ENCODE assay signal across 9 mouse cellular contexts in genomic region chr7:141292583-141293388, GRCm38 (mm10). TPM values are rescaled to one million over a fixed set of nuclear protein-coding genes. Genes with fewer than 3 reads are reported as not detected.
DNase-seq lines count a peak whose midpoint lies in the region; ATAC-seq and TF ChIP-seq lines count a peak whose summit lies in the region.
"Had no signal": no experiment of that assay in that cellular context is flagged by ENCODE, and none has a peak within 500 bp of the region (broad histone marks: within the 10 kb centered on the region; RNA-seq: fewer than 3 reads in every experiment).

No protein-coding gene starts in this region.

- peak overlapping the region; percentile 90 for H3K4me2 ChIP-seq in kidney, embryonic 14.5 days (replicated peaks; ENCODE audit: low read depth, low read length)
- peak overlapping the region; percentile 78 for H3K4me2 ChIP-seq in embryonic facial prominence, embryonic 11.5 days (ENCODE audit: low read depth, low read length)
- H3K4me2 ChIP-seq in hindbrain, postnatal 0 days (ENCODE audit: low read depth, low read length) = peak overlapping the region; percentile 92
- H3K4me2 ChIP-seq in neural tube, embryonic 15.5 days = peak overlapping the region; percentile 99
- H3K4me2 ChIP-seq in lung, postnatal 0 days (replicated peaks; ENCODE audit: low read depth, low read length) = no peak overlapping the region

- peaks cover 41% of the 10 kb centered on the region for H3K27me3 ChIP-seq in kidney, embryonic 14.5 days (ENCODE audit: control insufficient read depth, insufficient read depth, low read length)
- peaks cover 34% of the 10 kb centered on the region for H3K27me3 ChIP-seq in embryonic facial prominence, embryonic 11.5 days (ENCODE audit: control insufficient read depth, insufficient read depth, low read length)
- H3K27me3 ChIP-seq in hindbrain, postnatal 0 days (ENCODE audit: insufficient read depth, low read length) = peaks cover 31% of the 10 kb centered on the region
- peaks cover 59% of the 10 kb centered on the region for H3K27me3 ChIP-seq in neural tube, embryonic 15.5 days (replicated peaks)
- H3K27me3 ChIP-seq in lung, postnatal 0 days (replicated peaks; ENCODE audit: insufficient read depth, low read length) = peaks cover 45% of the 10 kb centered on the region

- no peak for ATAC-seq in kidney, embryonic 14.5 days (ENCODE audit: low FRiP score, low TSS enrichment)
- ATAC-seq in embryonic facial prominence, embryonic 11.5 days (replicated peaks; ENCODE audit: insufficient number of reproducible peaks, low FRiP score, low TSS enrichment, low read depth) = no peak
- ATAC-seq in hindbrain, postnatal 0 days = no peak
- ATAC-seq in neural tube, embryonic 15.5 days (ENCODE audit: low FRiP score) = no peak
- no peak for ATAC-seq in lung, postnatal 0 days

- WGBS in kidney, embryonic 14.5 days = 40% methylated on average over 15 of the region's 15 CpGs
- 25% methylated on average over 15 of the region's 15 CpGs for WGBS in embryonic facial prominence, embryonic 11.5 days
- WGBS in hindbrain, postnatal 0 days = 37% methylated on average over 15 of the region's 15 CpGs
- 32% methylated on average over 15 of the region's 15 CpGs for WGBS in neural tube, embryonic 15.5 days
- 51% methylated on average over 15 of the region's 15 CpGs for WGBS in lung, postnatal 0 days

- peak overlapping the region; percentile 52 for H3K4me3 ChIP-seq in kidney, embryonic 14.5 days (ENCODE audit: low read length)
- peak overlapping the region; percentile 43 for H3K4me3 ChIP-seq in embryonic facial prominence, embryonic 11.5 days (ENCODE audit: low read depth, low read length)
- peak overlapping the region; percentile 51 for H3K4me3 ChIP-seq in hindbrain, postnatal 0 days (ENCODE audit: low read length)
- H3K4me3 ChIP-seq in neural tube, embryonic 15.5 days (replicated peaks) = peak overlapping the region; percentile 52
- no peak overlapping the region for H3K4me3 ChIP-seq in lung, postnatal 0 days (ENCODE audit: low read depth, low read length)

- H3K9me3 ChIP-seq in kidney, embryonic 14.5 days (ENCODE audit: control insufficient read depth, low read length) = no peaks in the 10 kb centered on the region
- no peaks in the 10 kb centered on the region for H3K9me3 ChIP-seq in embryonic facial prominence, embryonic 11.5 days (replicated peaks; ENCODE audit: control insufficient read depth, low read length)
- H3K9me3 ChIP-seq in hindbrain, postnatal 0 days (ENCODE audit: low read length) = no peaks in the 10 kb centered on the region
- no peaks in the 10 kb centered on the region for H3K9me3 ChIP-seq in neural tube, embryonic 15.5 days (replicated peaks)
- no peaks in the 10 kb centered on the region for H3K9me3 ChIP-seq in lung, postnatal 0 days (ENCODE audit: low read length)

- TF ChIP-seq EP300 in lung, postnatal 0 days (IDR thresholded peaks at IDR 0.05) = no peak

- H3K4me1 ChIP-seq in kidney, embryonic 14.5 days (ENCODE audit: control insufficient read depth, insufficient read depth, low read length) = no peaks in the 10 kb centered on the region
- peaks cover 6% of the 10 kb centered on the region; the same call in 1 of the 2 replicates for H3K4me1 ChIP-seq in embryonic facial prominence, embryonic 11.5 days (ENCODE audit: control insufficient read depth, insufficient read depth, low read length)
- peaks cover 7% of the 10 kb centered on the region for H3K4me1 ChIP-seq in hindbrain, postnatal 0 days (ENCODE audit: insufficient read depth, low read length)
- peaks cover 31% of the 10 kb centered on the region for H3K4me1 ChIP-seq in neural tube, embryonic 15.5 days
- H3K4me1 ChIP-seq in lung, postnatal 0 days (ENCODE audit: insufficient read depth, low read depth, low read length) = peaks cover 9% of the 10 kb centered on the region; the same call in 1 of the 2 replicates

- H3K27ac ChIP-seq in kidney, embryonic 14.5 days (ENCODE audit: low read depth, low read length) = no peak overlapping the region
- no peak overlapping the region for H3K27ac ChIP-seq in embryonic facial prominence, embryonic 11.5 days (replicated peaks; ENCODE audit: low read depth, low read length)
- no peak overlapping the region for H3K27ac ChIP-seq in hindbrain, postnatal 0 days
- H3K27ac ChIP-seq in neural tube, embryonic 15.5 days (replicated peaks) = no peak overlapping the region
- no peak overlapping the region for H3K27ac ChIP-seq in lung, postnatal 0 days (ENCODE audit: low read length)

- 0 out of 2 replicates have a peak, but pooled peaks cover 4% of the 10 kb centered on the region for H3K36me3 ChIP-seq in kidney, embryonic 14.5 days (ENCODE audit: control insufficient read depth, insufficient read depth, low read length)
- no peaks in the 10 kb centered on the region for H3K36me3 ChIP-seq in embryonic facial prominence, embryonic 11.5 days (replicated peaks; ENCODE audit: control insufficient read depth, insufficient read depth, low read depth, low read length)
- H3K36me3 ChIP-seq in hindbrain, postnatal 0 days (ENCODE audit: insufficient read depth, low read length) = no peaks in the 10 kb centered on the region
- peaks cover 10% of the 10 kb centered on the region; the same call in 1 of the 2 replicates for H3K36me3 ChIP-seq in neural tube, embryonic 15.5 days
- no peaks in the 10 kb centered on the region for H3K36me3 ChIP-seq in lung, postnatal 0 days (ENCODE audit: insufficient read depth, low read length)

- no peak for TF ChIP-seq CTCF in hindbrain, postnatal 0 days (IDR thresholded peaks at IDR 0.05; ENCODE audit: low read depth)
- no peak for TF ChIP-seq CTCF in lung, postnatal 0 days (IDR thresholded peaks at IDR 0.05)

- no peak for DNase-seq in kidney, postnatal 10 days
- DNase-seq in embryonic facial prominence, embryonic 11.5 days (ENCODE audit: low spot score) = no peak
- peak; percentile 15 for DNase-seq in hindbrain, postnatal 0 days (ENCODE audit: low spot score)
- DNase-seq in adrenal gland, adult 18-20 months (ENCODE audit: low spot score in 2 of 2) = no peak
- no peak for DNase-seq in lung, postnatal 0 days (ENCODE audit: low spot score)
- DNase-seq in layer of hippocampus, adult 9-11 months = no peak
- DNase-seq: kidney, postnatal 14 days had no signal

- H3K9ac ChIP-seq in kidney, embryonic 14.5 days (ENCODE audit: low read depth, low read length) = no peak overlapping the region
- H3K9ac ChIP-seq in embryonic facial prominence, embryonic 11.5 days (replicated peaks; ENCODE audit: low read length) = no peak overlapping the region; the same call in none of the 2 replicates
- 0 out of 2 replicates have a peak overlapping the region, but pooled peaks have one; percentile 57 for H3K9ac ChIP-seq in hindbrain, postnatal 0 days (replicated peaks; ENCODE audit: low read length)
- peak overlapping the region; percentile 64; the same call in 1 of the 2 replicates for H3K9ac ChIP-seq in neural tube, embryonic 15.5 days (replicated peaks)
- no peak overlapping the region for H3K9ac ChIP-seq in lung, postnatal 0 days (replicated peaks; ENCODE audit: low read depth)

RNA-seq across cellular contexts. Expression of gene Drd4, which starts 1.0 kb away (rescaled TPM):
- 1.4 and 1.6 TPM in 2 replicates for polyA plus RNA-seq in kidney, embryonic 14.5 days (2014; fragmentation: Nextera tagmentation; extraction: Ambion mirVana)
- 0.62 and 0.89 TPM in 2 replicates for polyA plus RNA-seq in embryonic facial prominence, embryonic 11.5 days (2014; fragmentation: Nextera tagmentation; extraction: Ambion mirVana)
- 0.54 and 0.94 TPM in 2 replicates for total RNA-seq in hindbrain, postnatal 0 days (2014; rRNA removed)
- polyA plus RNA-seq in hindbrain, postnatal 0 days (2015; fragmentation: Nextera tagmentation; extraction: Ambion mirVana) = 0.73 and 0.79 TPM in 2 replicates
- 0.87 and 1.3 TPM in 2 replicates for polyA plus RNA-seq in neural tube, embryonic 15.5 days (2015; fragmentation: Nextera tagmentation; extraction: Ambion mirVana)
- under 1 TPM; 0.19 to 0.27 TPM for total RNA-seq in adrenal gland, adult 18-20 months (2021)
- polyA plus RNA-seq in lung, postnatal 0 days (2015; fragmentation: Nextera tagmentation; extraction: Ambion mirVana) = 0.12 and 0.17 TPM in 2 replicates

RNA-seq across cellular contexts. Expression of gene Sct, which starts 13.9 kb away (rescaled TPM):
- 40.2 and 58.1 TPM in 2 replicates for polyA plus RNA-seq in kidney, embryonic 14.5 days (2014; fragmentation: Nextera tagmentation; extraction: Ambion mirVana)
- 4.5 and 6.7 TPM in 2 replicates for polyA plus RNA-seq in embryonic facial prominence, embryonic 11.5 days (2014; fragmentation: Nextera tagmentation; extraction: Ambion mirVana)
- 3.7 TPM in 1 of 2 replicates, not detected in the other for total RNA-seq in hindbrain, postnatal 0 days (2014; rRNA removed)
- 7.6 and 9.9 TPM in 2 replicates for polyA plus RNA-seq in hindbrain, postnatal 0 days (2015; fragmentation: Nextera tagmentation; extraction: Ambion mirVana)
- 5.4 and 11.0 TPM in 2 replicates for polyA plus RNA-seq in neural tube, embryonic 15.5 days (2015; fragmentation: Nextera tagmentation; extraction: Ambion mirVana)
- total RNA-seq in adrenal gland, adult 18-20 months (2021) = not detected
- polyA plus RNA-seq in lung, postnatal 0 days (2015; fragmentation: Nextera tagmentation; extraction: Ambion mirVana) = 1.0 and 1.3 TPM in 2 replicates

RNA-seq across cellular contexts. Expression of gene Cdhr5, which starts 16.2 kb away (rescaled TPM):
- 1.7 and 3.5 TPM in 2 replicates for polyA plus RNA-seq in kidney, embryonic 14.5 days (2014; fragmentation: Nextera tagmentation; extraction: Ambion mirVana)
- not detected in 2 replicates for polyA plus RNA-seq in embryonic facial prominence, embryonic 11.5 days (2014; fragmentation: Nextera tagmentation; extraction: Ambion mirVana)
- not detected in 2 replicates for total RNA-seq in hindbrain, postnatal 0 days (2014; rRNA removed)
- polyA plus RNA-seq in hindbrain, postnatal 0 days (2015; fragmentation: Nextera tagmentation; extraction: Ambion mirVana) = 0.23 TPM in 1 of 2 replicates, not detected in the other
- polyA plus RNA-seq in neural tube, embryonic 15.5 days (2015; fragmentation: Nextera tagmentation; extraction: Ambion mirVana) = 4.2 TPM in 1 of 2 replicates, not detected in the other
- total RNA-seq in adrenal gland, adult 18-20 months (2021) = 1 to 10 TPM; 1.6 to 9.5 TPM
- not detected in 2 replicates for polyA plus RNA-seq in lung, postnatal 0 days (2015; fragmentation: Nextera tagmentation; extraction: Ambion mirVana)

RNA-seq across cellular contexts. Expression of gene Irf7, which starts 26.5 kb away (rescaled TPM):
- polyA plus RNA-seq in kidney, embryonic 14.5 days (2014; fragmentation: Nextera tagmentation; extraction: Ambion mirVana) = 2.4 and 2.7 TPM in 2 replicates
- 0.46 and 0.66 TPM in 2 replicates for polyA plus RNA-seq in embryonic facial prominence, embryonic 11.5 days (2014; fragmentation: Nextera tagmentation; extraction: Ambion mirVana)
- total RNA-seq in hindbrain, postnatal 0 days (2014; rRNA removed) = 3.9 and 7.0 TPM in 2 replicates
- polyA plus RNA-seq in hindbrain, postnatal 0 days (2015; fragmentation: Nextera tagmentation; extraction: Ambion mirVana) = 3.3 and 5.5 TPM in 2 replicates
- polyA plus RNA-seq in neural tube, embryonic 15.5 days (2015; fragmentation: Nextera tagmentation; extraction: Ambion mirVana) = 2.6 and 7.8 TPM in 2 replicates
- 1 to 10 TPM; 7.9 to 8.4 TPM for total RNA-seq in adrenal gland, adult 18-20 months (2021)
- 12.6 and 15.8 TPM in 2 replicates for polyA plus RNA-seq in lung, postnatal 0 days (2015; fragmentation: Nextera tagmentation; extraction: Ambion mirVana)

RNA-seq across cellular contexts. Expression of gene Deaf1, which starts 34.7 kb away (rescaled TPM):
- 64.0 and 79.7 TPM in 2 replicates for polyA plus RNA-seq in kidney, embryonic 14.5 days (2014; fragmentation: Nextera tagmentation; extraction: Ambion mirVana)
- 53.9 and 60.8 TPM in 2 replicates for polyA plus RNA-seq in embryonic facial prominence, embryonic 11.5 days (2014; fragmentation: Nextera tagmentation; extraction: Ambion mirVana)
- 218 and 220 TPM in 2 replicates for total RNA-seq in hindbrain, postnatal 0 days (2014; rRNA removed)
- polyA plus RNA-seq in hindbrain, postnatal 0 days (2015; fragmentation: Nextera tagmentation; extraction: Ambion mirVana) = 200 and 237 TPM in 2 replicates
- 178 and 200 TPM in 2 replicates for polyA plus RNA-seq in neural tube, embryonic 15.5 days (2015; fragmentation: Nextera tagmentation; extraction: Ambion mirVana)
- 10 to 100 TPM; 21.9 to 30.3 TPM for total RNA-seq in adrenal gland, adult 18-20 months (2021)
- polyA plus RNA-seq in lung, postnatal 0 days (2015; fragmentation: Nextera tagmentation; extraction: Ambion mirVana) = 35.7 and 40.8 TPM in 2 replicates

Comparison
In these comparisons a context has a peak if more than half of its experiments do, and no peak if none do; other contexts are left out.
1. H3K9ac ChIP-seq: peak in hindbrain, postnatal 0 days (single experiment) and neural tube, embryonic 15.5 days (single experiment); none in kidney, embryonic 14.5 days (single experiment), embryonic facial prominence, embryonic 11.5 days (single experiment) and lung, postnatal 0 days (single experiment).